Mouse (Mus musculus): ENCODE measurements around the gene Tmbim1. TPM values are rescaled to one million over a fixed set of nuclear protein-coding genes. Genes with fewer than 3 reads are reported as not detected.
A peak's percentile ranks its signal among the peaks of the same experiment; 100 is the strongest.

Gene Tmbim1
- polyA plus RNA-seq, 1 experiment from 2014 or later, result 44.9 TPM

GRCm38 (mm10) chr1:74239162-74239561 lies 66.3 kb downstream of the Tmbim1 start:
- no peak for ATAC-seq (replicated peaks; ENCODE audit: insufficient number of reproducible peaks, insufficient read depth, low FRiP score, low read depth)
- Histone ChIP-seq H3K9ac (peak overlapping the region; percentile 35), H3K36me3 (no peaks in the 10 kb centered on the region), H3K27me3 (no peaks in the 10 kb centered on the region), H3K4me2 (peak overlapping the region; percentile 83), H3K27ac (peak overlapping the region; percentile 90), H3K4me1 (replicated peaks) (peaks cover 52% of the 10 kb centered on the region), H3K9me3 (replicated peaks) (no peaks in the 10 kb centered on the region), H3K4me3 (peak overlapping the region; percentile 87)
- WGBS, result 9% methylated on average over 7 of the region's 7 CpGs

Other genes starting within 250 kb of the Tmbim1 start
- 121 and 140 TPM in 2 replicates for gene Tns1, start 181.2 kb downstream of the Tmbim1 start, polyA plus RNA-seq (2015; fragmentation: Nextera tagmentation; extraction: Ambion mirVana)
- gene Rufy4, start 180.1 kb downstream of the Tmbim1 start, polyA plus RNA-seq (2015; fragmentation: Nextera tagmentation; extraction: Ambion mirVana), result 0.43 and 0.49 TPM in 2 replicates
- 0.13 and 0.15 TPM in 2 replicates for gene Cxcr2, start 151.6 kb downstream of the Tmbim1 start, polyA plus RNA-seq (2015; fragmentation: Nextera tagmentation; extraction: Ambion mirVana)
- not detected in 2 replicates for gene Cxcr1, start 111.0 kb downstream of the Tmbim1 start, polyA plus RNA-seq (2015; fragmentation: Nextera tagmentation; extraction: Ambion mirVana)
- gene Arpc2, start 69.5 kb downstream of the Tmbim1 start, polyA plus RNA-seq (2015; fragmentation: Nextera tagmentation; extraction: Ambion mirVana), result 406 and 413 TPM in 2 replicates
- 0.13 and 0.34 TPM in 2 replicates for gene Gpbar1, start 27.1 kb downstream of the Tmbim1 start, polyA plus RNA-seq (2015; fragmentation: Nextera tagmentation; extraction: Ambion mirVana)
- gene Aamp, start 20.9 kb downstream of the Tmbim1 start, polyA plus RNA-seq (2015; fragmentation: Nextera tagmentation; extraction: Ambion mirVana), result 168 and 209 TPM in 2 replicates
- gene Pnkd, start 20.7 kb downstream of the Tmbim1 start, polyA plus RNA-seq (2015; fragmentation: Nextera tagmentation; extraction: Ambion mirVana), result 276 and 288 TPM in 2 replicates
- 0.38 and 0.39 TPM in 2 replicates for gene Catip, start 56.5 kb upstream of the Tmbim1 start, polyA plus RNA-seq (2015; fragmentation: Nextera tagmentation; extraction: Ambion mirVana)
- gene Slc11a1, start 69.6 kb upstream of the Tmbim1 start, polyA plus RNA-seq (2015; fragmentation: Nextera tagmentation; extraction: Ambion mirVana), result 3.6 and 5.4 TPM in 2 replicates
- 55.1 and 68.5 TPM in 2 replicates for gene Ctdsp1, start 85.9 kb upstream of the Tmbim1 start, polyA plus RNA-seq (2015; fragmentation: Nextera tagmentation; extraction: Ambion mirVana)
- gene Vil1, start 103.8 kb upstream of the Tmbim1 start, polyA plus RNA-seq (2015; fragmentation: Nextera tagmentation; extraction: Ambion mirVana), result 0.26 and 0.38 TPM in 2 replicates
- gene Cnot9, start 200.4 kb upstream of the Tmbim1 start, polyA plus RNA-seq (2015; fragmentation: Nextera tagmentation; extraction: Ambion mirVana), result 25.8 and 32.4 TPM in 2 replicates
- gene Plcd4, start 237.3 kb upstream of the Tmbim1 start, polyA plus RNA-seq (2015; fragmentation: Nextera tagmentation; extraction: Ambion mirVana), result 0.30 and 0.86 TPM in 2 replicates
- 14.4 and 19.9 TPM in 2 replicates for gene Usp37, start 238.7 kb upstream of the Tmbim1 start, polyA plus RNA-seq (2015; fragmentation: Nextera tagmentation; extraction: Ambion mirVana)

Measured in heart, embryonic 15.5 days (tissue).